Mouse (Mus musculus): ENCODE results near the gene Mdga2.

GRCm38 (mm10) chr12:67267409-67267808 lies 45.1 kb upstream of the Mdga2 start:
- no peak for TF ChIP-seq CTCF (IDR thresholded peaks at IDR 0.05; ENCODE audit: control insufficient read depth, insufficient read depth, low read length)
- no peak for TF ChIP-seq POLR2A (IDR thresholded peaks at IDR 0.05; ENCODE audit: borderline replicate concordance, control insufficient read depth, low read depth, low read length)

Measured in bone marrow, adult 2 months (tissue).